Mouse (Mus musculus) liver, embryonic 14.5 days (tissue): ENCODE data around the gene Mff. TPM values are rescaled to one million over a fixed set of nuclear protein-coding genes. Genes with fewer than 3 reads are reported as not detected.

Experiments used
- ATAC-seq: fragments of 200-750 bp; cut with Nextera tagmentation; 2 replicates; pipeline ENCODE4 v1.8.0; 2017; ENCODE audit warnings: moderate number of reproducible peaks, mild to moderate bottlenecking, moderate library complexity; ENCODE audit not compliant: insufficient read depth
- DNase-seq, 3 experiments: peaks; one replicate each; pipeline ENCODE4 v3.0.0-alpha.2; 2012 to 2013; ENCODE audit warnings: low read depth in 3 of 3, low spot score in 3 of 3
- H3K27ac ChIP-seq: fragments of 300-500 bp; sonication (generic); 2 replicates; pipeline ENCODE4 v1.5.1; 2014; ENCODE audit warnings: moderate library complexity, mild to moderate bottlenecking, control low read depth, inconsistent platforms
- H3K27me3 ChIP-seq: fragments of 300-500 bp; sonication (generic); 2 replicates; pipeline ENCODE4 v1.6.1; 2014; ENCODE audit warnings: mild to moderate bottlenecking, low read length, moderate library complexity; ENCODE audit not compliant: control insufficient read depth, insufficient read depth
- H3K36me3 ChIP-seq: fragments of 300-500 bp; sonication (generic); replicated peaks from 2 replicates; pipeline ENCODE4 v1.6.1; 2014; ENCODE audit warnings: low read depth; ENCODE audit not compliant: control insufficient read depth, insufficient read depth
- H3K4me1 ChIP-seq, 2 experiments: fragments of 200-500 bp in 1 of 2; fragments of 300-500 bp in 1 of 2; sonication (generic) in 1 of 2; replicated peaks; 2 replicates each; pipeline ENCODE4 v1.6.1; 2012 to 2014; ENCODE audit warnings: antibody characterized with exemption in 1 of 2, inconsistent platforms in 1 of 2, low read length in 1 of 2; ENCODE audit not compliant: control insufficient read depth in 2 of 2, insufficient read depth in 2 of 2
- H3K4me2 ChIP-seq: fragments of 300-500 bp; sonication (generic); 2 replicates; pipeline ENCODE4 v1.6.1; 2014; ENCODE audit warnings: low read depth, mild to moderate bottlenecking, control low read depth, moderate library complexity
- H3K4me3 ChIP-seq, 2 experiments: fragments of 200-500 bp in 1 of 2; fragments of 300-500 bp in 1 of 2; sonication (generic) in 1 of 2; 2 replicates each; pipeline ENCODE4 v1.5.1; 2012 to 2014; ENCODE audit warnings: low read depth in 2 of 2, low read length in 2 of 2, mild to moderate bottlenecking in 2 of 2, control low read depth in 1 of 2, inconsistent platforms in 1 of 2, moderate library complexity in 1 of 2; ENCODE audit not compliant: insufficient read depth in 1 of 2
- H3K9ac ChIP-seq: fragments of 300-500 bp; sonication (generic); replicated peaks from 2 replicates; pipeline ENCODE4 v1.6.1; 2014; ENCODE audit warnings: mild to moderate bottlenecking, control low read depth, moderate library complexity
- H3K9me3 ChIP-seq: fragments of 300-500 bp; sonication (generic); 2 replicates; pipeline ENCODE4 v1.6.1; 2016; ENCODE audit warnings: low read length, mixed read lengths; ENCODE audit not compliant: control insufficient read depth
- CTCF ChIP-seq: IDR thresholded peaks from 2 replicates; pipeline ENCODE4 v1.5.1; 2016; ENCODE audit warnings: antibody characterized with exemption, low read depth, control low read depth
- EP300 ChIP-seq: IDR thresholded peaks from 2 replicates; pipeline ENCODE4 v1.6.1; 2016; ENCODE audit warnings: antibody characterized with exemption, low read depth
- WGBS: fragments of 180-500 bp; shearing (Covaris S2); extraction: QIAGEN DNeasy Blood & Tissue Kit; methylation state at CpG from one replicate; pipeline ENCODE4 v1.1.7; 2014; ENCODE audit not compliant: insufficient replicate concordance; 5-methylcytosine and 5-hydroxymethylcytosine counted together
- polyA plus RNA-seq, 2 experiments: library from polyadenylated mRNA; depleted of rRNA in 1 of 2; stranded (reverse) in 1 of 2; unstranded in 1 of 2; fragments of >200 nt; fragmentation: Nextera tagmentation in 1 of 2; extraction: Ambion mirVana in 1 of 2; gene quantifications; 2 replicates each; pipeline versions ENCODE4 v1.2.1 to v1.2.3; 2012 to 2014

The Mff gene
- polyA plus RNA-seq, 2 experiments = 82.1 to 197 TPM

- H3K4me2 ChIP-seq = no peak overlapping the region
- H3K27me3 ChIP-seq = no peaks in the 10 kb centered on the region
- WGBS = 70% methylated on average over 1 of the region's 1 CpGs
- no peak overlapping the region for H3K4me3 ChIP-seq
- 0 out of 4 replicates have a peak, but pooled peaks cover 0 to 2% of the 10 kb centered on the region in 2 experiments for H3K4me1 ChIP-seq
- H3K36me3 ChIP-seq = peaks cover 53% of the 10 kb centered on the region
- DNase-seq (no peak), ATAC-seq (no peak)
- H3K27ac ChIP-seq = no peak overlapping the region
- TF ChIP-seq EP300 = no peak
- TF ChIP-seq CTCF = no peak
- no peak overlapping the region for H3K9ac ChIP-seq
- H3K9me3 ChIP-seq = no peaks in the 10 kb centered on the region
Observed at GRCm38 (mm10) chr1:82738066-82738465, 13.4 kb downstream of the Mff start.

DNA sequence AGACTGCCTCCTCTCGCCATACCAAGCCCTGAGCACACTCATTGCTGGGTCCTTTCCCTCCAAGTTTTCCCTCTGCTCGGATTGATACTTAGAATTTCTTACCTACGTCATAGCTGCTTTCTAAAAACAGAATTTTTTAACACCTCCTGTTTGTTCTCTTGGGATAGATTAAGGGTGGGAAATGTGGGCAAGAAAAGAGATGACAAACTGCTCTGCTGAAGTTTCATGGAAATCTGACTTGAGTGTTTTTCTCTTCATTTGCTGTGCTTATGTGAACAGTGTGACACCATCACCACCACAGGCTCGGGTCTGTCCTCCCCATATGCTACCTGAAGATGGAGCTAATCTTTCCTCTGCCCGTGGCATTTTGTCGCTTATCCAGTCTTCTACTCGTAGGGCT, 16.8 kb downstream of the Mff start:
- H3K4me1 ChIP-seq = no peaks in the 10 kb centered on the region
- H3K9ac ChIP-seq = no peak overlapping the region
- H3K36me3 ChIP-seq = peaks cover 31% of the 10 kb centered on the region
- DNase-seq (no peak), ATAC-seq (no peak)
- H3K4me2 ChIP-seq = no peak overlapping the region
- H3K9me3 ChIP-seq = no peaks in the 10 kb centered on the region
- no peaks in the 10 kb centered on the region for H3K27me3 ChIP-seq
- H3K27ac ChIP-seq = no peak overlapping the region
- WGBS = 77% methylated on average over 7 of the region's 7 CpGs
- TF ChIP-seq EP300 = no peak
- TF ChIP-seq CTCF = no peak
- H3K4me3 ChIP-seq = no peak overlapping the region

- Histone ChIP-seq H3K4me3 (no peak overlapping the region), H3K9ac (no peak overlapping the region), H3K9me3 (no peaks in the 10 kb centered on the region), H3K27me3 (no peaks in the 10 kb centered on the region), H3K4me2 (no peak overlapping the region), H3K36me3 (peaks cover 26% of the 10 kb centered on the region), H3K4me1 (peaks cover 0 to 6% of the 10 kb centered on the region in 2 experiments; a peak in 3 of 4 replicates), H3K27ac (no peak overlapping the region)
- no peak for DNase-seq
- ATAC-seq = no peak
- WGBS = 94% methylated on average over 3 of the region's 3 CpGs
- TF ChIP-seq CTCF (no peak), EP300 (no peak)
Observed at GRCm38 (mm10) chr1:82743962-82744361, 19.3 kb downstream of the Mff start.

DNA sequence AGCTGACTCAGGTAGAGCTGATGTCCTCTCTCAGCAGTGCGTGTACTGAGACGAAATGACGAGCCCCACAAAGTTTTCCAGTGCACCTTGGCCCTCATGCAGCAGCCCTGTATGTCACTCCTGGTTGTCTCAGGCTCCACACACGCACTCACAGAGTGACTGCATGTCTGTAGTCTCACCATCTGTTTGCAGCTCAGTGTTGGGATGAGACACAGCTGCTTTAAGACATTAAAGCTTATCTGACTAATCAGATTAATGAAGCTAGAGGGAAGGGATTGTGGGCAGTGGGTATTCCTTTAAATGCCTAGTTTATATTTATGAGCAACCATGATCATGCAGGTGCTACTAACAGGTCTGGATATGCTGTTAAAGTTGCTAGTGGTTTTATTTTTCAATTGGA, 21.7 kb downstream of the Mff start:
- H3K27me3 ChIP-seq = no peaks in the 10 kb centered on the region
- peaks cover 0 to 6% of the 10 kb centered on the region in 2 experiments; a peak in 3 of 4 replicates for H3K4me1 ChIP-seq
- no peak overlapping the region for H3K9ac ChIP-seq
- H3K9me3 ChIP-seq = no peaks in the 10 kb centered on the region
- ATAC-seq (no peak), DNase-seq (no peak)
- H3K36me3 ChIP-seq = peaks cover 15% of the 10 kb centered on the region
- TF ChIP-seq EP300 (no peak), CTCF (no peak)
- no peak overlapping the region for H3K27ac ChIP-seq
- no peak overlapping the region for H3K4me2 ChIP-seq
- H3K4me3 ChIP-seq = no peak overlapping the region
- WGBS = 75% methylated on average over 4 of the region's 4 CpGs

DNA sequence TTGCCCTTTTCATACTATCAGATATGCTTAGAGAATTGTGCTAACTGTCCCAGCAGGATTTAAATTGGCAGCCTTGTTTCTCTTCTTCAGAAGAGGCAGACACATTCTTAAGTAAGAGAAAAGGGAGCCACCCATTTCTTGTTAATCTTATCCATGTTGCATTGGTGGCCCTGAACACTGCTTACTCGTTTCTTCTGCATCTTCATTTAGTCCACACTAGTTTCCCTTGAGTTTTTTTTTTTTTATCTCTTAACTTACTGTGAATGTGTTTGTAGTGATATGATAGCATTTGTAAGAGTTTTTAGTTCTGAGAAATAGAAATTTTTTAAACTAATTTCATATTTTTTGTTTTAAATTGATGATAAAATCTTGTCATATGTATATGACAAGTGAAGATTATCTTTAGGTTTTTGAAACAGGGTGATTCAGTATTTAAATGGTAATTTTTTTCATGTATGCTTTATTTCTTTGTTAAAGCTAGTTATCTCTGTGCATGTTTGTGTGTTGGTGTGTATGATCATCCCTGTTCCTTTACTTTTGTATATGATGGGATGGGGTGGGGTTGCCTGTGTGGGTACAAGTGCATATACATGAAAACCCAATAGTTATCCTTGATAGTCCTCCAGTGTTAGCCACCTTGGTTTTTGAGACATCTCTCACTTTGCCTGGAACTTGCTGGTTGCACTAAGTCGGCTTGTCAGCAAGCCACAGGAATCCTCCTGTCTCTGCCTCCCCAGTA, 23.2 kb downstream of the Mff start:
- no peak overlapping the region for H3K27ac ChIP-seq
- no peak overlapping the region for H3K4me3 ChIP-seq
- no peaks in the 10 kb centered on the region for H3K9me3 ChIP-seq
- WGBS = 41% methylated on average over 2 of the region's 2 CpGs
- ATAC-seq (peak; percentile 66; the same call in 1 of the 2 replicates), DNase-seq (peak in 1 of 3 experiments; percentile 36)
- H3K9ac ChIP-seq = no peak overlapping the region
- TF ChIP-seq CTCF = no peak
- 0 out of 2 replicates have a peak, but pooled peaks have one; percentile 33 for TF ChIP-seq EP300
- no peaks in the 10 kb centered on the region for H3K27me3 ChIP-seq
- H3K4me2 ChIP-seq = no peak overlapping the region
- H3K4me1 ChIP-seq = peaks cover 0 to 6% of the 10 kb centered on the region in 2 experiments; a peak in 3 of 4 replicates
- peaks cover 6% of the 10 kb centered on the region for H3K36me3 ChIP-seq
